Mouse (Mus musculus): ENCODE results near the gene Farsb. TPM values are rescaled to one million over a fixed set of nuclear protein-coding genes. Genes with fewer than 3 reads are reported as not detected.

The Farsb gene
- total and polyA plus RNA-seq, 3 experiments = 119 to 154 (median 122) TPM

DNA sequence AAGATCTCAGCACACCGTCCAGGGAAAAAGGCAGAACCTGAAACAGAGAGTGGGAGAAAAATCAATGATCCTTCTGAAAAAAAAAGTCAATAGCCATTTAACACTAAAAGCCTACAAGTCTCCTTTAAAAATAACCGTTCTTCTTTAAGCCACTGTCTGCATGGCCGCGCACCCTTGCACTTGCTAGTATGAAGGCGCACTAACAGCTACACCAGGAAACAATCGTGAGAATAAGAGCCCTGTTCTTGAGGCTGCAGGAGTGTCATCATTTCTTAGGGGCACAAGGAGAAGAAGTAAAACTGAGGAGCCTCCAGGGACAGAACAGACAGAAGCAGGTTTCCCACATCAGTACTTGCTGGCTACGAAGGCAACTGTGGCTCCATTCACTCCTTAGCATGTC lies 63.4 kb downstream of the Farsb start:
- Histone ChIP-seq H3K79me2 (ENCODE audit: control insufficient read depth, insufficient read depth, low read length, poor library complexity) (no peaks in the 10 kb centered on the region), H3K36me3 (ENCODE audit: control insufficient read depth in 1 of 2, insufficient read depth in 2 of 2, low read length in 2 of 2) (peaks cover 0 to 15% of the 10 kb centered on the region in 2 experiments; a peak in 2 of 4 replicates), H3K27ac (ENCODE audit: control insufficient read depth, low read depth, low read length) (no peak overlapping the region), H3K9ac (ENCODE audit: control insufficient read depth, low read depth, low read length, poor library complexity, severe bottlenecking) (no peak overlapping the region), H3K9me3 (replicated peaks; ENCODE audit: insufficient read depth, low read length) (no peaks in the 10 kb centered on the region), H3K4me1 (ENCODE audit: control insufficient read depth in 1 of 2, insufficient read depth in 2 of 2, low read length in 2 of 2) (no peaks in the 10 kb centered on the region), H3K27me3 (ENCODE audit: control insufficient read depth in 1 of 2, insufficient read depth in 2 of 2, low read length in 2 of 2) (no peaks in the 10 kb centered on the region), H3K4me3 (ENCODE audit: control insufficient read depth in 1 of 2, insufficient read depth in 1 of 2, low read depth in 2 of 2, low read length in 2 of 2) (no peak overlapping the region)
- no peak for TF ChIP-seq RAD21 (IDR thresholded peaks at IDR 0.05; ENCODE audit: low read depth, low read length)
- no peak for TF ChIP-seq SIN3A (IDR thresholded peaks at IDR 0.05; ENCODE audit: low read length)
- TF ChIP-seq E2F4 (IDR thresholded peaks at IDR 0.05; ENCODE audit: borderline replicate concordance, low read depth, low read length) = no peak
- no peak for TF ChIP-seq TBP (IDR thresholded peaks at IDR 0.05; ENCODE audit: low read depth, low read length)
- TF ChIP-seq NELFE (IDR thresholded peaks at IDR 0.05; ENCODE audit: low read depth, low read length) = no peak
- no peak for TF ChIP-seq UBTF (IDR thresholded peaks at IDR 0.05; ENCODE audit: borderline replicate concordance, insufficient read depth, low read depth, low read length)
- no peak for TF ChIP-seq ETS1 (IDR thresholded peaks at IDR 0.05; ENCODE audit: low read depth, low read length)
- TF ChIP-seq MYB (IDR thresholded peaks at IDR 0.05; ENCODE audit: low read depth, low read length) = no peak
- no peak for TF ChIP-seq NRF1 (IDR thresholded peaks at IDR 0.05; ENCODE audit: insufficient read depth, low read depth, low read length, poor library complexity, severe bottlenecking)
- no peak for TF ChIP-seq USF2 (IDR thresholded peaks at IDR 0.05; ENCODE audit: borderline replicate concordance in 1 of 2, insufficient read depth in 1 of 2, low read depth in 1 of 2, low read length in 2 of 2)
- TF ChIP-seq CHD1 (IDR thresholded peaks at IDR 0.05; ENCODE audit: low read depth, low read length) = no peak
- TF ChIP-seq BHLHE40 (IDR thresholded peaks at IDR 0.05; ENCODE audit: borderline replicate concordance, low read depth, low read length) = no peak
- TF ChIP-seq JUND (IDR thresholded peaks at IDR 0.05; ENCODE audit: low read depth, low read length) = no peak
- TF ChIP-seq MAZ (IDR thresholded peaks at IDR 0.05; ENCODE audit: low read depth, low read length) = no peak
- TF ChIP-seq USF1 (IDR thresholded peaks at IDR 0.05; ENCODE audit: low read depth, low read length) = no peak
- no peak for TF ChIP-seq EP300 (IDR thresholded peaks at IDR 0.05; ENCODE audit: low read depth in 1 of 2, low read length in 2 of 2)
- no peak for TF ChIP-seq GABPA (IDR thresholded peaks at IDR 0.05; ENCODE audit: low read depth, low read length)
- DNase-seq (ENCODE audit: low read depth, low spot score) = no peak

DNA sequence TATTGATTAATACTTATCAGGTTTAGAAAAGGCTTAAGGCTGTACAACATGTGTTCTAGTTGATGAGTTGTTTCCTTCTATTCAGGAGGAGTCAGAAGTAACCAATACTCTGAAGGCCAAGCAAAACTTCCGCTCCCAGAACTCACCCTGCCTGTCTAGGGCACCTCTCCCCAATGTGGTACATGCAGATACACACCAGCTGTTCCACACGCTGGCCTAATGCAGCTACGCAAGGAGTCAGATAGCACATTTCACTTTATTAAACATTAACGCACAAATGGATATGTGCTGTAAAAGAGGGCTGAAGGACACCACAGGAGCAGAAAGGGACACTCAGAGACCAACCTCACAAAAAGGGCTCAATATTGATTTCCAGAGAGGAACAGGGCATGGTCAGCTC lies 63.8 kb downstream of the Farsb start:
- H3K4me3 ChIP-seq (ENCODE audit: control insufficient read depth in 1 of 2, insufficient read depth in 1 of 2, low read depth in 2 of 2, low read length in 2 of 2) = no peak overlapping the region
- no peaks in the 10 kb centered on the region for H3K27me3 ChIP-seq (ENCODE audit: control insufficient read depth in 1 of 2, insufficient read depth in 2 of 2, low read length in 2 of 2)
- H3K9me3 ChIP-seq (replicated peaks; ENCODE audit: insufficient read depth, low read length) = no peaks in the 10 kb centered on the region
- no peak overlapping the region for H3K27ac ChIP-seq (ENCODE audit: control insufficient read depth, low read depth, low read length)
- no peak overlapping the region for H3K9ac ChIP-seq (ENCODE audit: control insufficient read depth, low read depth, low read length, poor library complexity, severe bottlenecking)
- H3K36me3 ChIP-seq (ENCODE audit: control insufficient read depth in 1 of 2, insufficient read depth in 2 of 2, low read length in 2 of 2) = peaks cover 0 to 15% of the 10 kb centered on the region in 2 experiments; a peak in 2 of 4 replicates
- TF ChIP-seq ELF1 (IDR thresholded peaks at IDR 0.05; ENCODE audit: low read depth, low read length) (no peak), JUND (IDR thresholded peaks at IDR 0.05; ENCODE audit: low read depth, low read length) (no peak), BHLHE40 (IDR thresholded peaks at IDR 0.05; ENCODE audit: borderline replicate concordance, low read depth, low read length) (no peak), HCFC1 (IDR thresholded peaks at IDR 0.05; ENCODE audit: low read depth, low read length) (no peak), RCOR1 (IDR thresholded peaks at IDR 0.05; ENCODE audit: low read depth, low read length) (no peak), MXI1 (IDR thresholded peaks at IDR 0.05; ENCODE audit: low read depth, low read length) (no peak)
- no peak for DNase-seq (ENCODE audit: low read depth, low spot score)
- H3K4me1 ChIP-seq (ENCODE audit: control insufficient read depth in 1 of 2, insufficient read depth in 2 of 2, low read length in 2 of 2) = no peaks in the 10 kb centered on the region
- H3K79me2 ChIP-seq (ENCODE audit: control insufficient read depth, insufficient read depth, low read length, poor library complexity) = no peaks in the 10 kb centered on the region
